Mouse (Mus musculus) MEL (cell line): ENCODE data around the gene Slc45a1.

Source experiments
- ETS1 ChIP-seq: IDR thresholded peaks from 2 replicates; pipeline ENCODE4 v1.6.1; 2012; ENCODE audit warnings: low read depth, mild to moderate bottlenecking, inconsistent platforms, low read length, improper control_type of control experiment, moderate library complexity
- KAT2A ChIP-seq: conservative IDR thresholded peaks from 2 replicates; pipeline ENCODE4 v1.6.1; 2012; ENCODE audit warnings: low read depth, low read length, improper control_type of control experiment, inconsistent platforms
- MYC ChIP-seq: IDR thresholded peaks from 2 replicates; pipeline ENCODE4 v1.6.1; 2011; ENCODE audit warnings: low read depth, mild to moderate bottlenecking, low read length, improper control_type of control experiment, moderate library complexity
- POLR2AphosphoS5 ChIP-seq: IDR thresholded peaks from 2 replicates; pipeline ENCODE4 v1.6.1; 2012; ENCODE audit warnings: low read depth, borderline replicate concordance, mild to moderate bottlenecking, inconsistent platforms, low read length, moderate library complexity, mixed read lengths

- no peak for TF ChIP-seq POLR2AphosphoS5
- TF ChIP-seq MYC, result no peak
- no peak for TF ChIP-seq ETS1
- no peak for TF ChIP-seq KAT2A
These were observed 35.3 kb upstream of the Slc45a1 start for GRCm38 (mm10) chr4:150687126-150687753.
